Mouse (Mus musculus): ENCODE measurements around the gene Gm28308.

DNA sequence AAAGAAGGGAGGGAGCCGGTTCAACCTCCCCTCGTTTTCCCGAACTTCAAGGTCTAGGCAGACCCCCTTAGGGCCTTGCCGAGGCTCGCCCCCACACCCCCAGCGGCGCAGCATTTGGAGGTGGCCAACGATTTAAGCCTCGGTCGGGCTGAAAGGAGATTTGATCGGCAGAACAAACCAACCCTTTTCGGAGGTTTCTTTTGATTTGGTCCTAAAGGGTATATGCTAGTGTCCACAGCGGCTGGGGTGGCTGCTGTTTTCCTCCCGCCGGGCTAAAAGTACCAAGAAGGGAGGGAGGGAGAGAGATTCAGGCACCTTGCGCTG lies 36.2 kb upstream of the Gm28308 start:
- TF ChIP-seq KAT2A (IDR thresholded peaks at IDR 0.05; ENCODE audit: insufficient replicate concordance, low read length) (no peak), POLR2A (IDR thresholded peaks at IDR 0.05; ENCODE audit: low read depth, low read length) (no peak), ZNF384 (IDR thresholded peaks at IDR 0.05; ENCODE audit: low read depth, low read length) (no peak)
